ENCODE assay signal across 12 mouse cellular contexts in genomic region chr11:55438031-55438430, GRCm38 (mm10). TPM values are rescaled to one million over a fixed set of nuclear protein-coding genes. Genes with fewer than 3 reads are reported as not detected.
DNase-seq lines count a peak whose midpoint lies in the region; ATAC-seq and TF ChIP-seq lines count a peak whose summit lies in the region.
"Had no signal": no experiment of that assay in that cellular context is flagged by ENCODE, and none has a peak within 500 bp of the region (broad histone marks: within the 10 kb centered on the region; RNA-seq: fewer than 3 reads in every experiment).

No protein-coding gene starts in this region.

- H3K4me1 ChIP-seq in hindbrain, embryonic 13.5 days (replicated peaks): 0 out of 2 replicates have a peak, but pooled peaks cover 4% of the 10 kb centered on the region
- no peaks in the 10 kb centered on the region for H3K4me1 ChIP-seq in hindbrain, embryonic 11.5 days (replicated peaks; ENCODE audit: control insufficient read depth, insufficient read depth, low read length)
- no peaks in the 10 kb centered on the region for H3K4me1 ChIP-seq in midbrain, postnatal 0 days (ENCODE audit: insufficient read depth, low read length)
- no peaks in the 10 kb centered on the region for H3K4me1 ChIP-seq in midbrain, embryonic 16.5 days (ENCODE audit: control insufficient read depth, insufficient read depth, low read length)
- H3K4me1 ChIP-seq in limb, embryonic 14.5 days (ENCODE audit: control insufficient read depth, insufficient read depth, low read length): 0 out of 2 replicates have a peak, but pooled peaks cover 2% of the 10 kb centered on the region
- H3K4me1 ChIP-seq: neural tube, embryonic 13.5 days had no signal

- DNase-seq in hindbrain, embryonic 11.5 days (ENCODE audit: low spot score): no peak
- DNase-seq in midbrain, postnatal 0 days (ENCODE audit: low spot score): peak; percentile 62
- peak; percentile 53 for DNase-seq in cerebellum, adult 8-10 months
- DNase-seq in limb, embryonic 14.5 days (ENCODE audit: low spot score): no peak
- DNase-seq in thymus, postnatal 25 days: no peak
- DNase-seq: heart, postnatal 4 days; lung, adult 18-20 months had no signal

- ATAC-seq in hindbrain, embryonic 13.5 days (ENCODE audit: low FRiP score): no peak
- no peak for ATAC-seq in hindbrain, embryonic 11.5 days (ENCODE audit: low FRiP score)
- no peak for ATAC-seq in midbrain, postnatal 0 days (ENCODE audit: low FRiP score)
- no peak for ATAC-seq in midbrain, embryonic 16.5 days
- ATAC-seq in limb, embryonic 14.5 days (ENCODE audit: low FRiP score, low read depth): no peak
- no peak for ATAC-seq in granulocyte monocyte progenitor cell, adult 5-6 weeks (replicated peaks; ENCODE audit: poor library complexity, severe bottlenecking)

- no peak overlapping the region for H3K27ac ChIP-seq in hindbrain, embryonic 13.5 days
- H3K27ac ChIP-seq in hindbrain, embryonic 11.5 days (ENCODE audit: low read depth, low read length): no peak overlapping the region
- peak overlapping the region; percentile 39 for H3K27ac ChIP-seq in midbrain, postnatal 0 days (ENCODE audit: low read depth, low read length)
- no peak overlapping the region for H3K27ac ChIP-seq in midbrain, embryonic 16.5 days (ENCODE audit: low read length)
- 0 out of 2 replicates have a peak overlapping the region, but pooled peaks have one; percentile 28 for H3K27ac ChIP-seq in limb, embryonic 14.5 days (replicated peaks; ENCODE audit: low read depth, low read length)
- H3K27ac ChIP-seq: kidney, embryonic 15.5 days; neural tube, embryonic 13.5 days had no signal

- H3K27me3 ChIP-seq in hindbrain, embryonic 13.5 days: no peaks in the 10 kb centered on the region
- no peaks in the 10 kb centered on the region for H3K27me3 ChIP-seq in hindbrain, embryonic 11.5 days (ENCODE audit: control insufficient read depth, insufficient read depth, low read length)
- H3K27me3 ChIP-seq in midbrain, postnatal 0 days (ENCODE audit: insufficient read depth, low read length): no peaks in the 10 kb centered on the region
- no peaks in the 10 kb centered on the region for H3K27me3 ChIP-seq in midbrain, embryonic 16.5 days (ENCODE audit: control insufficient read depth, insufficient read depth, low read depth, low read length)
- no peaks in the 10 kb centered on the region for H3K27me3 ChIP-seq in limb, embryonic 14.5 days (ENCODE audit: control insufficient read depth, insufficient read depth, low read length)
- H3K27me3 ChIP-seq: kidney, embryonic 15.5 days; neural tube, embryonic 13.5 days had no signal

- no peak overlapping the region for H3K4me2 ChIP-seq in hindbrain, embryonic 13.5 days
- H3K4me2 ChIP-seq in hindbrain, embryonic 11.5 days (replicated peaks; ENCODE audit: low read depth, low read length): no peak overlapping the region
- no peak overlapping the region for H3K4me2 ChIP-seq in midbrain, postnatal 0 days (ENCODE audit: low read depth, low read length, poor library complexity, severe bottlenecking)
- no peak overlapping the region for H3K4me2 ChIP-seq in midbrain, embryonic 16.5 days (ENCODE audit: low read length)
- H3K4me2 ChIP-seq in limb, embryonic 14.5 days (replicated peaks; ENCODE audit: low read depth, low read length, severe bottlenecking): no peak overlapping the region
- H3K4me2 ChIP-seq: kidney, embryonic 15.5 days; neural tube, embryonic 13.5 days had no signal

- no peak overlapping the region for H3K4me3 ChIP-seq in hindbrain, embryonic 13.5 days
- no peak overlapping the region for H3K4me3 ChIP-seq in hindbrain, embryonic 11.5 days (ENCODE audit: low read depth, low read length)
- H3K4me3 ChIP-seq in midbrain, postnatal 0 days (ENCODE audit: low read depth, low read length): no peak overlapping the region
- no peak overlapping the region for H3K4me3 ChIP-seq in midbrain, embryonic 16.5 days (ENCODE audit: low read depth, low read length)
- H3K4me3 ChIP-seq in limb, embryonic 14.5 days (replicated peaks; ENCODE audit: low read length): no peak overlapping the region
- H3K4me3 ChIP-seq: kidney, embryonic 15.5 days; neural tube, embryonic 13.5 days had no signal

- TF ChIP-seq POLR2A in limb, embryonic 14.5 days (IDR thresholded peaks at IDR 0.05; ENCODE audit: borderline replicate concordance, extremely low read depth, insufficient read depth, insufficient read length): no peak

- WGBS in hindbrain, embryonic 13.5 days: 40% methylated on average over 4 of the region's 4 CpGs
- 38% methylated on average over 4 of the region's 4 CpGs for WGBS in hindbrain, embryonic 11.5 days
- WGBS in midbrain, postnatal 0 days: 48% methylated on average over 4 of the region's 4 CpGs
- WGBS in midbrain, embryonic 16.5 days: 32% methylated on average over 4 of the region's 4 CpGs
- WGBS in limb, embryonic 14.5 days: 45% methylated on average over 4 of the region's 4 CpGs

- peak overlapping the region; percentile 39; the same call in 1 of the 2 replicates for H3K9ac ChIP-seq in hindbrain, embryonic 13.5 days
- H3K9ac ChIP-seq in hindbrain, embryonic 11.5 days (ENCODE audit: low read depth, low read length): no peak overlapping the region
- no peak overlapping the region for H3K9ac ChIP-seq in midbrain, postnatal 0 days (replicated peaks; ENCODE audit: low read length, poor library complexity, severe bottlenecking)
- H3K9ac ChIP-seq in midbrain, embryonic 16.5 days (ENCODE audit: low read depth, low read length): no peak overlapping the region
- H3K9ac ChIP-seq in limb, embryonic 14.5 days (ENCODE audit: low read depth, low read length, severe bottlenecking): no peak overlapping the region
- H3K9ac ChIP-seq: kidney, embryonic 15.5 days; neural tube, embryonic 13.5 days had no signal

- no peaks in the 10 kb centered on the region for H3K36me3 ChIP-seq in hindbrain, embryonic 13.5 days
- H3K36me3 ChIP-seq in hindbrain, embryonic 11.5 days (ENCODE audit: control insufficient read depth, insufficient read depth, low read length): no peaks in the 10 kb centered on the region
- no peaks in the 10 kb centered on the region for H3K36me3 ChIP-seq in midbrain, postnatal 0 days (ENCODE audit: insufficient read depth, low read length)
- H3K36me3 ChIP-seq in midbrain, embryonic 16.5 days (ENCODE audit: control insufficient read depth, insufficient read depth, low read length): no peaks in the 10 kb centered on the region
- no peaks in the 10 kb centered on the region for H3K36me3 ChIP-seq in limb, embryonic 14.5 days (ENCODE audit: control insufficient read depth, insufficient read depth, low read length)
- H3K36me3 ChIP-seq: kidney, embryonic 15.5 days; neural tube, embryonic 13.5 days had no signal

- TF ChIP-seq CTCF in midbrain, postnatal 0 days (IDR thresholded peaks at IDR 0.05): no peak

- no peaks in the 10 kb centered on the region for H3K9me3 ChIP-seq in hindbrain, embryonic 13.5 days
- no peaks in the 10 kb centered on the region for H3K9me3 ChIP-seq in hindbrain, embryonic 11.5 days (ENCODE audit: control insufficient read depth, low read length)
- H3K9me3 ChIP-seq in midbrain, postnatal 0 days (ENCODE audit: low read length): no peaks in the 10 kb centered on the region
- no peaks in the 10 kb centered on the region for H3K9me3 ChIP-seq in midbrain, embryonic 16.5 days (replicated peaks; ENCODE audit: control insufficient read depth, low read length, poor library complexity, severe bottlenecking)
- no peaks in the 10 kb centered on the region for H3K9me3 ChIP-seq in limb, embryonic 14.5 days (ENCODE audit: control insufficient read depth, low read length)
- H3K9me3 ChIP-seq: kidney, embryonic 15.5 days; neural tube, embryonic 13.5 days had no signal

RNA-seq across cellular contexts. Expression of gene Sparc, which starts 15.0 kb away (rescaled TPM):
- polyA plus RNA-seq in hindbrain, embryonic 13.5 days (2015; fragmentation: Nextera tagmentation; extraction: Ambion mirVana): 579 and 581 TPM in 2 replicates
- 528 and 573 TPM in 2 replicates for polyA plus RNA-seq in hindbrain, embryonic 11.5 days (2014; fragmentation: Nextera tagmentation; extraction: Ambion mirVana)
- 261 and 313 TPM in 2 replicates for total RNA-seq in midbrain, postnatal 0 days (2014; rRNA removed)
- 570 and 625 TPM in 2 replicates for polyA plus RNA-seq in midbrain, postnatal 0 days (2015; fragmentation: Nextera tagmentation; extraction: Ambion mirVana)
- polyA plus RNA-seq in midbrain, embryonic 16.5 days (2015; fragmentation: Nextera tagmentation; extraction: Ambion mirVana): 426 and 452 TPM in 2 replicates
- 1,741 and 2,064 TPM in 2 replicates for polyA plus RNA-seq in limb, embryonic 14.5 days (2012; rRNA removed)
- 2,065 and 2,257 TPM in 2 replicates for polyA plus RNA-seq in limb, embryonic 14.5 days (2014; fragmentation: Nextera tagmentation; extraction: Ambion mirVana)
- not detected in 2 replicates for total RNA-seq in granulocyte monocyte progenitor cell, adult 5-6 weeks (2014; fragmentation: Nextera tagmentation)
- 0.31 TPM in 1 of 2 replicates, not detected in the other for total RNA-seq in granulocyte monocyte progenitor cell, adult 5-6 weeks (2017)

RNA-seq across cellular contexts. Expression of gene Atox1, which starts 23.0 kb away (rescaled TPM):
- 302 and 316 TPM in 2 replicates for polyA plus RNA-seq in hindbrain, embryonic 13.5 days (2015; fragmentation: Nextera tagmentation; extraction: Ambion mirVana)
- 248 and 262 TPM in 2 replicates for polyA plus RNA-seq in hindbrain, embryonic 11.5 days (2014; fragmentation: Nextera tagmentation; extraction: Ambion mirVana)
- 133 and 147 TPM in 2 replicates for total RNA-seq in midbrain, postnatal 0 days (2014; rRNA removed)
- 235 and 252 TPM in 2 replicates for polyA plus RNA-seq in midbrain, postnatal 0 days (2015; fragmentation: Nextera tagmentation; extraction: Ambion mirVana)
- 196 and 215 TPM in 2 replicates for polyA plus RNA-seq in midbrain, embryonic 16.5 days (2015; fragmentation: Nextera tagmentation; extraction: Ambion mirVana)
- polyA plus RNA-seq in limb, embryonic 14.5 days (2012; rRNA removed): 236 and 256 TPM in 2 replicates
- polyA plus RNA-seq in limb, embryonic 14.5 days (2014; fragmentation: Nextera tagmentation; extraction: Ambion mirVana): 428 and 474 TPM in 2 replicates
- total RNA-seq in granulocyte monocyte progenitor cell, adult 5-6 weeks (2014; fragmentation: Nextera tagmentation): 164 and 224 TPM in 2 replicates
- 52.8 and 89.1 TPM in 2 replicates for total RNA-seq in granulocyte monocyte progenitor cell, adult 5-6 weeks (2017)

RNA-seq across cellular contexts. Expression of gene G3bp1, which starts 31.5 kb away (rescaled TPM):
- 126 and 127 TPM in 2 replicates for polyA plus RNA-seq in hindbrain, embryonic 13.5 days (2015; fragmentation: Nextera tagmentation; extraction: Ambion mirVana)
- polyA plus RNA-seq in hindbrain, embryonic 11.5 days (2014; fragmentation: Nextera tagmentation; extraction: Ambion mirVana): 199 and 220 TPM in 2 replicates
- total RNA-seq in midbrain, postnatal 0 days (2014; rRNA removed): 59.2 and 63.2 TPM in 2 replicates
- polyA plus RNA-seq in midbrain, postnatal 0 days (2015; fragmentation: Nextera tagmentation; extraction: Ambion mirVana): 63.5 and 67.4 TPM in 2 replicates
- polyA plus RNA-seq in midbrain, embryonic 16.5 days (2015; fragmentation: Nextera tagmentation; extraction: Ambion mirVana): 92.4 and 103 TPM in 2 replicates
- polyA plus RNA-seq in limb, embryonic 14.5 days (2012; rRNA removed): 77.7 and 79.0 TPM in 2 replicates
- 170 and 171 TPM in 2 replicates for polyA plus RNA-seq in limb, embryonic 14.5 days (2014; fragmentation: Nextera tagmentation; extraction: Ambion mirVana)
- 87.8 and 97.3 TPM in 2 replicates for total RNA-seq in granulocyte monocyte progenitor cell, adult 5-6 weeks (2014; fragmentation: Nextera tagmentation)
- 130 and 133 TPM in 2 replicates for total RNA-seq in granulocyte monocyte progenitor cell, adult 5-6 weeks (2017)

Comparison
In these comparisons a context has a peak if more than half of its experiments do, and no peak if none do; other contexts are left out.
1. H3K27ac ChIP-seq: peak in midbrain, postnatal 0 days (single experiment) and limb, embryonic 14.5 days (single experiment); none in hindbrain, embryonic 13.5 days (single experiment), hindbrain, embryonic 11.5 days (single experiment) and midbrain, embryonic 16.5 days (single experiment).
2. DNase-seq: peak in midbrain, postnatal 0 days (single experiment) and cerebellum, adult 8-10 months (single experiment); none in hindbrain, embryonic 11.5 days (single experiment), limb, embryonic 14.5 days (single experiment) and thymus, postnatal 25 days (single experiment).